ENCODE assay signal across 10 mouse cellular contexts in the genomic region with DNA sequence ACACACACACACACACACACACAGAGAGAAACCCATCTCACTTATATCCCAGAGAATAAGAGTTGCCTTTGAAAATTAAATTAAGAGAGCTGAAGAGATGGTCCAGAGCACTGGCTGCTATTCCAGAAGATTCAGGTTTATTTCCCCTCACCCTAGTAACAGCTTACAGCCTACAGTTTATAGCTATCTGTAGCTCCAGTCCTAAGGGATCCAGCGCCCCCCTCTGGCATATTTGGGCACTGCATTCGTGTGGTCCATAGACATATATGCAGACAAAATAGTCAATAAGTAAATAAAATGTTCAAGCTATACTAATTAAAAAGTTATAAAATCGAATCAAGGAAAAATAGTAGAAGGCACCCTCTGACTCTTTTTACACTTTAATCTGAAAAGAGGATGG.
DNase-seq lines count a peak whose midpoint lies in the region; ATAC-seq and TF ChIP-seq lines count a peak whose summit lies in the region.
"Had no signal": no experiment of that assay in that cellular context is flagged by ENCODE, and none has a peak within 500 bp of the region (broad histone marks: within the 10 kb centered on the region; RNA-seq: fewer than 3 reads in every experiment).

No protein-coding gene starts in this region.

- no peaks in the 10 kb centered on the region for H3K36me3 ChIP-seq in midbrain, embryonic 14.5 days (ENCODE audit: control insufficient read depth, insufficient read depth, low read length)
- H3K36me3 ChIP-seq in midbrain, embryonic 13.5 days: no peaks in the 10 kb centered on the region
- H3K36me3 ChIP-seq: liver, embryonic 13.5 days; stomach, embryonic 15.5 days had no signal

- H3K9me3 ChIP-seq in midbrain, embryonic 14.5 days (ENCODE audit: control insufficient read depth, low read length): no peaks in the 10 kb centered on the region
- no peaks in the 10 kb centered on the region for H3K9me3 ChIP-seq in midbrain, embryonic 13.5 days
- H3K9me3 ChIP-seq: stomach, embryonic 15.5 days had no signal

- no peaks in the 10 kb centered on the region for H3K27me3 ChIP-seq in midbrain, embryonic 14.5 days (ENCODE audit: control insufficient read depth, insufficient read depth, low read length)
- no peaks in the 10 kb centered on the region for H3K27me3 ChIP-seq in midbrain, embryonic 13.5 days
- H3K27me3 ChIP-seq: liver, embryonic 13.5 days; stomach, embryonic 15.5 days had no signal

- no peak overlapping the region for H3K9ac ChIP-seq in midbrain, embryonic 14.5 days (replicated peaks; ENCODE audit: low read length)
- no peak overlapping the region for H3K9ac ChIP-seq in midbrain, embryonic 13.5 days (replicated peaks)
- H3K9ac ChIP-seq: liver, embryonic 13.5 days; stomach, embryonic 15.5 days had no signal

- ATAC-seq in midbrain, embryonic 14.5 days (ENCODE audit: low FRiP score, low TSS enrichment): no peak
- no peak for ATAC-seq in midbrain, embryonic 13.5 days

- 38% methylated on average over 3 of the region's 3 CpGs for WGBS in midbrain, embryonic 14.5 days
- WGBS in midbrain, embryonic 13.5 days: 38% methylated on average over 3 of the region's 3 CpGs

- no peak overlapping the region for H3K27ac ChIP-seq in gastrocnemius, adult 2 months
- no peak overlapping the region for H3K27ac ChIP-seq in midbrain, embryonic 14.5 days (replicated peaks; ENCODE audit: low read depth, low read length)
- no peak overlapping the region for H3K27ac ChIP-seq in midbrain, embryonic 13.5 days
- H3K27ac ChIP-seq: liver, embryonic 13.5 days; stomach, embryonic 15.5 days had no signal

- no peak for DNase-seq in gastrocnemius, adult 2 months
- no peak for DNase-seq in gastrocnemius, postnatal 25 days
- peak; percentile 83 for DNase-seq in midbrain, embryonic 14.5 days
- peak; percentile 88 to 91 for DNase-seq in cerebellum, postnatal 10 days
- peak; percentile 43 to 75 for DNase-seq in layer of hippocampus, postnatal 25 days (ENCODE audit: extremely low spot score in 1 of 2, low spot score in 1 of 2)
- DNase-seq in right cerebral cortex, postnatal 4 days: peak; percentile 85
- no peak for DNase-seq in urinary bladder, postnatal 36 days (ENCODE audit: low spot score in 2 of 2)
- DNase-seq: liver, embryonic 13.5 days had no signal

- TF ChIP-seq CTCF in gastrocnemius, adult 2 months (IDR thresholded peaks at IDR 0.05): peak; percentile 52

- H3K4me1 ChIP-seq in midbrain, embryonic 14.5 days (ENCODE audit: control insufficient read depth, insufficient read depth, low read length): no peaks in the 10 kb centered on the region
- no peaks in the 10 kb centered on the region for H3K4me1 ChIP-seq in midbrain, embryonic 13.5 days (replicated peaks)
- H3K4me1 ChIP-seq: liver, embryonic 13.5 days; stomach, embryonic 15.5 days had no signal

- no peak overlapping the region for H3K4me3 ChIP-seq in gastrocnemius, adult 2 months
- no peak overlapping the region for H3K4me3 ChIP-seq in midbrain, embryonic 14.5 days (replicated peaks; ENCODE audit: low read depth, low read length)
- no peak overlapping the region for H3K4me3 ChIP-seq in midbrain, embryonic 13.5 days (replicated peaks)
- H3K4me3 ChIP-seq: liver, embryonic 13.5 days; stomach, embryonic 15.5 days had no signal

- no peak overlapping the region for H3K4me2 ChIP-seq in midbrain, embryonic 14.5 days (ENCODE audit: low read length)
- H3K4me2 ChIP-seq in midbrain, embryonic 13.5 days (replicated peaks): no peak overlapping the region
- H3K4me2 ChIP-seq: liver, embryonic 13.5 days; stomach, embryonic 15.5 days had no signal

- intact Hi-C loops in gastrocnemius, adult 2 months (cut with DNase I): loop anchor here (5.0 kb wide), 1 partner anchor 534 kb away; no protein-coding TSS in a partner anchor

Comparison
In these comparisons a context has a peak if more than half of its experiments do, and no peak if none do; other contexts are left out.
1. DNase-seq: peak in midbrain, embryonic 14.5 days (single experiment), cerebellum, postnatal 10 days (2 of 2), layer of hippocampus, postnatal 25 days (2 of 2) and right cerebral cortex, postnatal 4 days (single experiment); none in gastrocnemius, adult 2 months (single experiment), gastrocnemius, postnatal 25 days (single experiment) and urinary bladder, postnatal 36 days (0 of 2).